ENCODE assay signal across 8 mouse cellular contexts in the genomic region with DNA sequence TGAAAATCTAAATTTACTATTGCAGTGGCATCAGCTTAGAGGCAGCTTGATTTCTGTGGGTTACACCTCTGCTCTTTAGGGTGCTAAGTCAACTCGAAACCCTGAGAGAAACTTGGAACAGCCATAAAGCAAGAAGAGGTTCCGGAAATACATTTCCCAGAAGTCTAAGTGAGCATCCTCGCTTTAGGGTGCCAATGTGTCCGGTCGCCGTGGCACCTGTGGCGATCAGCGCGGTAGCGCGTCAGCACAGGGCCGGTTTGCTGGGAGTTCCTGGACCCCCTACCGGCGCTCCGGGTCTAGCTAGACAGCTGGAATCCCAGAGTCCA. TPM values are rescaled to one million over a fixed set of nuclear protein-coding genes. Genes with fewer than 3 reads are reported as not detected.
DNase-seq lines count a peak whose midpoint lies in the region; ATAC-seq and TF ChIP-seq lines count a peak whose summit lies in the region.

No protein-coding gene starts in this region.

- H3K9me3 ChIP-seq in liver, embryonic 15.5 days (replicated peaks): no peaks in the 10 kb centered on the region

- H3K9ac ChIP-seq in liver, embryonic 15.5 days: peak overlapping the region; percentile 63

- no peak for DNase-seq in frontal cortex, postnatal 10 days (ENCODE audit: low spot score in 2 of 2)
- no peak for DNase-seq in thymus, adult 2 months
- DNase-seq in thymus, postnatal 0 days (ENCODE audit: low spot score): no peak
- no peak for DNase-seq in layer of hippocampus, postnatal 25 days (ENCODE audit: extremely low spot score in 1 of 2, low spot score in 1 of 2)
- DNase-seq in adrenal gland, postnatal 25 days: no peak

- TF ChIP-seq CTCF in thymus, adult 2 months (IDR thresholded peaks at IDR 0.05; ENCODE audit: borderline replicate concordance, control insufficient read depth, extremely low read depth, insufficient read depth, low read length, poor library complexity): no peak

- H3K36me3 ChIP-seq in thymus, adult 2 months (ENCODE audit: control insufficient read depth, insufficient read depth, low read length): no peaks in the 10 kb centered on the region
- no peaks in the 10 kb centered on the region for H3K36me3 ChIP-seq in liver, embryonic 15.5 days (replicated peaks)

- peak overlapping the region; percentile 78 for H3K4me3 ChIP-seq in thymus, adult 2 months (ENCODE audit: control insufficient read depth, insufficient read depth, low read length)
- peak overlapping the region; percentile 72 for H3K4me3 ChIP-seq in liver, embryonic 15.5 days (replicated peaks)

- H3K27ac ChIP-seq in thymus, adult 2 months (ENCODE audit: control insufficient read depth, insufficient read depth, low read length): no peak overlapping the region
- peak overlapping the region; percentile 56; the same call in 1 of the 2 replicates for H3K27ac ChIP-seq in liver, embryonic 15.5 days (replicated peaks)

- H3K27me3 ChIP-seq in thymus, adult 2 months (ENCODE audit: control insufficient read depth, insufficient read depth, low read length): no peaks in the 10 kb centered on the region
- no peaks in the 10 kb centered on the region for H3K27me3 ChIP-seq in liver, embryonic 15.5 days

- peak overlapping the region; percentile 86 for H3K4me2 ChIP-seq in liver, embryonic 15.5 days

- WGBS in thymus, adult 2 months: 5% methylated on average over 15 of the region's 15 CpGs
- WGBS in liver, embryonic 15.5 days (ENCODE audit: insufficient replicate concordance): 8% methylated on average over 15 of the region's 15 CpGs

- TF ChIP-seq POLR2A in thymus, adult 2 months (IDR thresholded peaks at IDR 0.05; ENCODE audit: control insufficient read depth, extremely low read depth, insufficient read depth, low read length, poor library complexity): no peak

- 0 out of 2 replicates have a peak, but pooled peaks cover 2% of the 10 kb centered on the region for H3K4me1 ChIP-seq in thymus, adult 2 months (replicated peaks; ENCODE audit: control insufficient read depth, insufficient read depth, low read length)
- peaks cover 16% of the 10 kb centered on the region for H3K4me1 ChIP-seq in liver, embryonic 15.5 days (replicated peaks)

- ATAC-seq in frontal cortex, adult (ENCODE audit: low TSS enrichment): peak; percentile 64
- ATAC-seq in liver, embryonic 15.5 days (ENCODE audit: insufficient read depth): no peak
- no peak for ATAC-seq in granulocyte monocyte progenitor cell, adult 5-6 weeks (replicated peaks; ENCODE audit: poor library complexity, severe bottlenecking)

RNA-seq across cellular contexts. Expression of a gene that starts 0.6 kb away (rescaled TPM):
- 3.5 and 4.5 TPM in 2 replicates for polyA plus RNA-seq in thymus, adult 2 months (2012; rRNA removed)
- polyA plus RNA-seq in thymus, postnatal 0 days (2015; fragmentation: Nextera tagmentation; extraction: Ambion mirVana): 1.1 and 1.6 TPM in 2 replicates
- 0.37 and 0.44 TPM in 2 replicates for polyA plus RNA-seq in liver, embryonic 15.5 days (2015; fragmentation: Nextera tagmentation; extraction: Ambion mirVana)
- total RNA-seq in granulocyte monocyte progenitor cell, adult 5-6 weeks (2014; fragmentation: Nextera tagmentation): 0.43 TPM in 1 of 2 replicates, not detected in the other
- 0.30 and 0.57 TPM in 2 replicates for total RNA-seq in granulocyte monocyte progenitor cell, adult 5-6 weeks (2017)
- 10 to 100 TPM; 12.8 to 18.0 TPM for total RNA-seq in layer of hippocampus, postnatal 25 days (2021)
- total RNA-seq in adrenal gland, postnatal 25 days (2021): 3.8 and 4.1 TPM in 2 replicates

RNA-seq across cellular contexts. Expression of a gene that starts 15.8 kb away (rescaled TPM):
- 236 and 244 TPM in 2 replicates for polyA plus RNA-seq in thymus, adult 2 months (2012; rRNA removed)
- 90.8 and 91.5 TPM in 2 replicates for polyA plus RNA-seq in thymus, postnatal 0 days (2015; fragmentation: Nextera tagmentation; extraction: Ambion mirVana)
- polyA plus RNA-seq in liver, embryonic 15.5 days (2015; fragmentation: Nextera tagmentation; extraction: Ambion mirVana): 64.5 and 72.3 TPM in 2 replicates
- 196 and 197 TPM in 2 replicates for total RNA-seq in granulocyte monocyte progenitor cell, adult 5-6 weeks (2014; fragmentation: Nextera tagmentation)
- 126 and 132 TPM in 2 replicates for total RNA-seq in granulocyte monocyte progenitor cell, adult 5-6 weeks (2017)
- 100 to 1,000 TPM; 197 to 209 TPM for total RNA-seq in layer of hippocampus, postnatal 25 days (2021)
- total RNA-seq in adrenal gland, postnatal 25 days (2021): 170 and 192 TPM in 2 replicates

RNA-seq across cellular contexts. Expression of a gene that starts 19.3 kb away (rescaled TPM):
- polyA plus RNA-seq in thymus, adult 2 months (2012; rRNA removed): 65.6 and 65.7 TPM in 2 replicates
- 226 and 230 TPM in 2 replicates for polyA plus RNA-seq in thymus, postnatal 0 days (2015; fragmentation: Nextera tagmentation; extraction: Ambion mirVana)
- 118 and 120 TPM in 2 replicates for polyA plus RNA-seq in liver, embryonic 15.5 days (2015; fragmentation: Nextera tagmentation; extraction: Ambion mirVana)
- total RNA-seq in granulocyte monocyte progenitor cell, adult 5-6 weeks (2014; fragmentation: Nextera tagmentation): 117 and 163 TPM in 2 replicates
- 162 and 196 TPM in 2 replicates for total RNA-seq in granulocyte monocyte progenitor cell, adult 5-6 weeks (2017)
- total RNA-seq in layer of hippocampus, postnatal 25 days (2021): 100 to 1,000 TPM; 128 to 149 TPM
- 218 and 223 TPM in 2 replicates for total RNA-seq in adrenal gland, postnatal 25 days (2021)

RNA-seq across cellular contexts. Expression of a gene that starts 41.0 kb away (rescaled TPM):
- not detected in 2 replicates for polyA plus RNA-seq in thymus, adult 2 months (2012; rRNA removed)
- not detected in 2 replicates for polyA plus RNA-seq in thymus, postnatal 0 days (2015; fragmentation: Nextera tagmentation; extraction: Ambion mirVana)
- polyA plus RNA-seq in liver, embryonic 15.5 days (2015; fragmentation: Nextera tagmentation; extraction: Ambion mirVana): not detected in 2 replicates
- total RNA-seq in granulocyte monocyte progenitor cell, adult 5-6 weeks (2014; fragmentation: Nextera tagmentation): not detected in 2 replicates
- not detected in 2 replicates for total RNA-seq in granulocyte monocyte progenitor cell, adult 5-6 weeks (2017)
- total RNA-seq in layer of hippocampus, postnatal 25 days (2021): not detected
- not detected in 2 replicates for total RNA-seq in adrenal gland, postnatal 25 days (2021)

RNA-seq across cellular contexts. Expression of a gene that starts 44.1 kb away (rescaled TPM):
- polyA plus RNA-seq in thymus, adult 2 months (2012; rRNA removed): 78.8 and 127 TPM in 2 replicates
- 27.8 and 30.8 TPM in 2 replicates for polyA plus RNA-seq in thymus, postnatal 0 days (2015; fragmentation: Nextera tagmentation; extraction: Ambion mirVana)
- 11.8 and 13.3 TPM in 2 replicates for polyA plus RNA-seq in liver, embryonic 15.5 days (2015; fragmentation: Nextera tagmentation; extraction: Ambion mirVana)
- total RNA-seq in granulocyte monocyte progenitor cell, adult 5-6 weeks (2014; fragmentation: Nextera tagmentation): 8.5 and 19.8 TPM in 2 replicates
- total RNA-seq in granulocyte monocyte progenitor cell, adult 5-6 weeks (2017): 4.9 and 11.9 TPM in 2 replicates
- total RNA-seq in layer of hippocampus, postnatal 25 days (2021): 10 to 100 TPM; 34.4 to 35.3 TPM
- total RNA-seq in adrenal gland, postnatal 25 days (2021): 15.3 and 16.1 TPM in 2 replicates
